Mouse (Mus musculus) bone marrow, adult 2 months (tissue): ENCODE data around the gene Cenpn. TPM values are rescaled to one million over a fixed set of nuclear protein-coding genes. Genes with fewer than 3 reads are reported as not detected.
A peak's percentile ranks its signal among the peaks of the same experiment; 100 is the strongest.

Experiments used
- H3K27ac ChIP-seq: fragments of 200-500 bp; 2 replicates; pipeline ENCODE4 v1.5.1; 2012; ENCODE audit warnings: low read depth, mild to moderate bottlenecking, control low read depth, inconsistent platforms, low read length; ENCODE audit not compliant: control insufficient read depth, poor library complexity, insufficient read depth
- H3K4me1 ChIP-seq: fragments of 200-500 bp; 2 replicates; pipeline ENCODE4 v1.6.1; 2011; ENCODE audit warnings: low read length; ENCODE audit not compliant: control insufficient read depth, insufficient read depth
- H3K4me3 ChIP-seq: fragments of 200-500 bp; replicated peaks from 2 replicates; pipeline ENCODE3; 2011; ENCODE audit warnings: mild to moderate bottlenecking, low read depth, low read length, control low read depth; ENCODE audit not compliant: control insufficient read depth
- CTCF ChIP-seq: fragments of 200-500 bp; IDR thresholded peaks from 2 replicates; pipeline ENCODE4 v1.5.1; 2011; ENCODE audit warnings: low read length, control low read depth; ENCODE audit not compliant: control insufficient read depth, insufficient read depth
- POLR2A ChIP-seq: fragments of 200-500 bp; IDR thresholded peaks from 2 replicates; pipeline ENCODE4 v1.6.1; 2011; ENCODE audit warnings: low read depth, mild to moderate bottlenecking, control low read depth, low read length, borderline replicate concordance; ENCODE audit not compliant: control insufficient read depth
- WGBS: fragments of 180-500 bp; shearing (Covaris S2); methylation state at CpG from one replicate; pipeline ENCODE4 v1.1.7; 2018; 5-methylcytosine and 5-hydroxymethylcytosine counted together
- polyA plus RNA-seq: library from polyadenylated mRNA; stranded (reverse); fragments of >200 nt; gene quantifications from 2 replicates; pipeline ENCODE4 v1.2.4, GENCODE M21; 2011; ENCODE audit warnings: low replicate concordance; ENCODE audit not compliant: missing spikeins, insufficient read depth, insufficient read length

Gene Cenpn
- polyA plus RNA-seq, 1 experiment = 21.8 TPM

DNA sequence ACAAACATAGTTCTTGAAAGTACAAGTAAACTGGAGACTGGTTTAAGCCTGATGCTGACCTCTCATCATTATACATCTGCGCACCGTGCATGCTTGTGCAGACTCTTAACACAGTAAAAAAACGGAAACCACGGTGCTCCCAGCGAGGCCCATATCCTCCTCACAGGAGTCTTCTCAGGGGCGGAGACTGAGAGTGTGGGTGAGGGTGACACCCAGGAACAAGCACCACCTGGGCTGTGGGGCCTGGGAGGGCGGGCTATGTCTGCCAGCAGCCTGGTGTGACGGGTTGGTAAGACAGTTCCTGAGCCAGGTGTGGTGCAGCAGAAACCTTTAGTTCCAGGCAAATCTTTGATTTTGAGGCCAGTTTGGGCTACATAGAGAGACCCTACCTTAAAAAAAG lies 30.9 kb downstream of the Cenpn start:
- Histone ChIP-seq H3K4me1 (no peaks in the 10 kb centered on the region; the same call in 1 of the 2 replicates), H3K27ac (no peak overlapping the region), H3K4me3 (no peak overlapping the region)
- 67% methylated on average over 8 of the region's 8 CpGs for WGBS
- no peak for TF ChIP-seq POLR2A
- no peak for TF ChIP-seq CTCF

DNA sequence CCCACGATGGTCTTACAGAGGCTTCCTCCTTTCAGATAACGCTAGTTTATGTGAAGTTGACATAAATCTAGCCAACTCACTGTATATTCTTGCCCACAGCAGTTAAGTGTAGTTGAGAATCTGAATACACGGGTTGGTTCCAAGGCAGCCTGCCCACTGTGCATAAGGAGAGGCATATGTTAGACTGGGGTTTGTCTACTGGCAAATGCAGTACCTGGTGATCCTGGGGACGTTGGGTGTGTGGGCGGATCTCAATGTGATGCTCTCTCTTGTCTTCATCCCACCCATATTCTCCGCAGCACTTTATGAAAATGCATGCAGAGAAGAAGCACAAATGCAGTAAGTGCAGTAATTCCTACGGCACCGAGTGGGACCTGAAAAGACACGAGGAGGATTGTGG lies 32.9 kb downstream of the Cenpn start:
- Histone ChIP-seq H3K27ac (no peak overlapping the region), H3K4me3 (no peak overlapping the region), H3K4me1 (no peaks in the 10 kb centered on the region; the same call in 1 of the 2 replicates)
- no peak for TF ChIP-seq POLR2A
- no peak for TF ChIP-seq CTCF
- 88% methylated on average over 9 of the region's 9 CpGs for WGBS

DNA sequence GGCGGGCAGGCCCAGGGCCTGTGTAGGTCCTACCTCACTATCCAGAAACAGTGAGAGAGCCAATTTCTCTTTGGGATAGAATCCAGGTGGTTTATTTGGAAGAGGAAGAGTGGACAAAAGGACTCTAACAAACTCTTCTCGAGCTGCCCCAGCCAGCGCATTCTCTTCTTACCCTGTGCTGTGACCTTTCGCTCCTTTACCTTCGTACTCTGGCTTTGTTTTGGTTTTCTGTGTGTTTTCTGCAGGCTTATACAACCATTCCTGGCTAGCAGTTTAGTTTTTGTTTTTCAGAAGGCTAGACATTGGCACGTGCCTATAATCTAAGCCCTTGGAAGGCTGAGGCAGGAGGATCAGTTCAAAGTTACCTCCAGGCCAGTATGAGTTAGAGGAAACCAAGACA lies 48.0 kb downstream of the Cenpn start:
- TF ChIP-seq POLR2A (no peak), CTCF (no peak)
- 80% methylated on average over 6 of the region's 6 CpGs for WGBS
- no peaks in the 10 kb centered on the region for H3K4me1 ChIP-seq
- H3K27ac ChIP-seq = no peak overlapping the region
- H3K4me3 ChIP-seq = no peak overlapping the region

DNA sequence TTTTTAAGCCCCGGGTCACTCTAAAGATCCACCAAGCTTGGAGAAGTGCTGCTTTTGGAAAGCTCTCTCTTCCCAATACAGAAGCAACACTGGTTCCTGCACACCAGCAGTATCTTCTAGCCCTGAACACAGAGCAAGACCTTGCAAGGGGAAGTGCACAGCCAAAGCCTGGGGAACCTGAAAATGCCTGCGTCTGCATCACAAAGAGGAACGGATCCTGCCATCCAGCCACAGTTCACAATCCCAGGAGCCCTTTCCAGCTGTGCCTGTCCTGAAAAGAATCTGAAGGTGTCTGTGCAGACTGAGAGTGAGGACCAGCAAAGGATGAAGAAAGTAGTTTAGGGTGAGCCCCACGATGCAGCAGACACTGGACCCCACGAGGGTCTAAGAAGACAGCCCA lies 53.5 kb downstream of the Cenpn start:
- H3K4me3 ChIP-seq = no peak overlapping the region
- TF ChIP-seq POLR2A = no peak
- TF ChIP-seq CTCF = no peak
- no peak overlapping the region for H3K27ac ChIP-seq
- WGBS = 22% methylated on average over 5 of the region's 5 CpGs
- peaks cover 1% of the 10 kb centered on the region; the same call in 1 of the 2 replicates for H3K4me1 ChIP-seq

DNA sequence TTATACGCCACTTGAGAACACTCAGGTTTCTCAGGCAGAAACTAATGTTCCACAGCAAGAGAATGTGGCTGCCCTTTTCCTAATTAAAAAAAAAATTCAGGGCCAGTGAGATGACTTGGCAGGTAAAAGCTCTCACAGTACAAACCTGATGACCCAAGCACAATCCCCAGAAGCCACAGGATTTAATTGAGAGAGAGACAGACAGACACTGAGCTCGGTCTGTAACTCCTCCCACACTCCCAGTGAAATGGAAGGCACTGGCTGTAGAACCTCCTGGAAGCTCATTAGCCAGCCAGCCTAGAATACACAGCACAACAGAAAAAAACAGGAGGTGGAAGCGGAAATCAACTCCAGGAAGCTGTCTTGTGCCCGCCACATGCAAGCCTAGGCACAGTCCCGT lies 54.1 kb downstream of the Cenpn start:
- 60% methylated on average over 5 of the region's 5 CpGs for WGBS

DNA sequence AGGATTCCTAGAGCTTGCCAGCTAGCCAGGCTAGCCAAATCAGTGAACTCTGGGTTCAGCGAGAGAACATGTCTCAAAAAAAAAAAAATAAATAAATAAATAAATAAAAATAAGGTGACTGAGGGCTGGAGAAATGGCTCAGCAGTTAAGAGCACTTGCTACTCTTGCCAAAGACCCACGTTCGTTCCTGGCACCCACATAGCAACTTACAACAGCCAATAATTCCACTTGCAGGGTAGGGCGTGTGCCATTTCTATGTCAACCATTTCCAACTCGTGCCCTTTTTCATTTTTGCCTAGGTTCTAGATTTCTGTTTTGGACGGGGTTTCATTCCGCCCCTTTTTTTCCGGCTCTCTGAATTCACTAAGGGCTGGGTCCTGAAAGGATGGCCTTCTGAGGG lies 56.5 kb downstream of the Cenpn start:
- Histone ChIP-seq H3K27ac (no peak overlapping the region), H3K4me1 (peaks cover 1% of the 10 kb centered on the region; the same call in 1 of the 2 replicates), H3K4me3 (peak overlapping the region; percentile 92)
- TF ChIP-seq POLR2A = no peak
- no peak for TF ChIP-seq CTCF
- WGBS = 23% methylated on average over 8 of the region's 8 CpGs

More for the DNA sequence above, 54.1 kb downstream of the Cenpn start:
- no peak overlapping the region for H3K27ac ChIP-seq
- peaks cover 1% of the 10 kb centered on the region; the same call in 1 of the 2 replicates for H3K4me1 ChIP-seq
- TF ChIP-seq CTCF (no peak), POLR2A (no peak)
- H3K4me3 ChIP-seq = no peak overlapping the region

DNA sequence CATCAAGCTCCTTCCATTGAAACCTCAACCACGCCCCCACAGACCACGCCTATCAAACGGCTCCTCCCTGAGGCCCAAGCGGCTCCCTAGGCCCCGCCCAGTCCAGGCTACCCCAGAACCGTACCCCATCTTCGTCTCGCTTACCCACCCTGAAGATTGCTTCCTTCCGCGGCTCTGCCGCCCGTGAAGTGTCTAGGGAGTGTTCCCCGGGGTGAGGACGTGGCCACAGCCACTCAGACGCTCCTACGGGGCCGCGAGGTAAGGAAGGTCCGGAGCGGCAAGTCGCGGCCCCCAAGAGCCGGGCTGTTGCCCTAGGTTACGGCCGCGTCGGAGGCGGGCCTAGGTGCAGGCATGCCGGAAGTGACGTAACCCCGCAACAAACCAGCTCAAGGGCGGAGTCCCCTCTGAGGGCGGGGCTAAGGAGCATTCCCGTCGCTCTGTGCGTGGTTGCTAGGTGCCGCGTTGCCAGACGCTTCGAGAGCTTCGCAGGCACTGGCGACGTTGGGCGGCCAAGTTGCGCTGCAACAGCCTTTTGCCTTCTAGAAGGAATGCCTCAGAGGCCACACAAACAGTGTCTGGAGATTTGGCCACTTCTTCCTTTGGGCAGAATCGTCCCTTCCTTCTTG lies 57.2 kb downstream of the Cenpn start, which contains the start of gene 1700030J22Rik:
1700030J22Rik (minus strand) TSS at position 329 of the 626 bp plus-strand sequence.
- under 1% methylated on average over 46 of the region's 46 CpGs for WGBS
- Histone ChIP-seq H3K4me3 (peak within 1 kb of the TSS; percentile 92), H3K27ac (peak within 1 kb of the TSS; percentile 53), H3K4me1 (peaks cover 1% of the 10 kb centered on the region; the same call in 1 of the 2 replicates)
- TF ChIP-seq CTCF (no peak; the same call in 1 of the 2 replicates), POLR2A (no peak; the same call in 1 of the 2 replicates)

DNA sequence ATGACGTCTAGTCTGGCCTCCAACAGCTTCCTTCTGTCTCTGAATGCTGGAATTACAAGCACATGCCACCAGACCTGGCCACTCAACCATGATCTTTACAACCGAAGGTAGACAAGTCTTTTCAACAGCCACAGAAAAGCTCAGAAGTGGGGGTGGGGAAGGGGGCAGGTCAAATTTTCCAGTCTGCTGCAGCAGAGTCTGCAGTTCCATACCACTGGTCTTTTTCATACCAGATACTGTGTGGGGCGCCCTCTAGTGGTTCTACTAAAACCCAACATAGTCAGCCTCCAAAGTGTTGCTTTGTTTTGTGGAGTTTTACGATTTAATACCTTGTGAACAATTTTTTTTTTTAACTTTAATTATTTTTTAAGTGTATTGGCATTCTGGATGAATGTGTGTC lies 58.6 kb downstream of the Cenpn start:
- TF ChIP-seq CTCF = peak; percentile 16; the same call in 1 of the 2 replicates
- TF ChIP-seq POLR2A = no peak
- 9% methylated on average over 4 of the region's 4 CpGs for WGBS
- Histone ChIP-seq H3K4me1 (peaks cover 1% of the 10 kb centered on the region; the same call in 1 of the 2 replicates), H3K27ac (no peak overlapping the region), H3K4me3 (no peak overlapping the region)
